ENCODE assay signal across 15 mouse cellular contexts in the genomic region with DNA sequence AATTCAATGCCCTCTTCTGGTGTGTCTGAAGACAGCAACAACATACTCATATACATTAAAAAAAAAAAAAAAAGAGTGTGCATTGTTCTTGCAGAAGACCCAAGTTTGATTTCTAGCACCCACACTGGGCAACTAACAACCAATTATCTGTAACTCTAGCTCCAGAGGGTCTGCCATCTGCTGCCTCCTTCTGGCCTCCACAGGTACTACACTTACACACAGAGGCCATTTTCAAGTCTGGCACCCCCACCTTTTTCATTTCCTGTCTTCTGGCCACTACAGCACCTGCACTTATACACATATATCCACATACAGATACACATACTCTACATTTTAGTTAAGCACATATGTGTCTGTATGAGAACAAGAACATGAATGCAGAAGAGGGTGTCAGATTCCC. TPM values are rescaled to one million over a fixed set of nuclear protein-coding genes. Genes with fewer than 3 reads are reported as not detected.
DNase-seq lines count a peak whose midpoint lies in the region; ATAC-seq and TF ChIP-seq lines count a peak whose summit lies in the region.
"Had no signal": no experiment of that assay in that cellular context is flagged by ENCODE, and none has a peak within 500 bp of the region (broad histone marks: within the 10 kb centered on the region; RNA-seq: fewer than 3 reads in every experiment).

No protein-coding gene starts in this region.

- no peak overlapping the region for H3K4me2 ChIP-seq in lung, postnatal 0 days (replicated peaks; ENCODE audit: low read depth, low read length)
- H3K4me2 ChIP-seq: embryonic facial prominence, embryonic 13.5 days; hindbrain, embryonic 13.5 days had no signal

- no peak overlapping the region for H3K4me3 ChIP-seq in cerebellum, adult 2 months (replicated peaks; ENCODE audit: insufficient read depth, low read depth, low read length)
- no peak overlapping the region for H3K4me3 ChIP-seq in lung, postnatal 0 days (ENCODE audit: low read depth, low read length)
- H3K4me3 ChIP-seq: embryonic facial prominence, embryonic 13.5 days; heart, embryonic 10.5 days; hindbrain, embryonic 13.5 days; megakaryocyte, embryonic 14.5 days had no signal

- ATAC-seq in lung, postnatal 0 days = no peak

- no peak overlapping the region for H3K27ac ChIP-seq in cerebellum, adult 2 months (ENCODE audit: insufficient read depth, low read length)
- H3K27ac ChIP-seq in lung, postnatal 0 days (ENCODE audit: low read length) = no peak overlapping the region
- H3K27ac ChIP-seq: embryonic facial prominence, embryonic 13.5 days; heart, embryonic 10.5 days; hindbrain, embryonic 13.5 days had no signal

- H3K36me3 ChIP-seq in lung, postnatal 0 days (ENCODE audit: insufficient read depth, low read length) = no peaks in the 10 kb centered on the region
- H3K36me3 ChIP-seq: embryonic facial prominence, embryonic 13.5 days; heart, embryonic 10.5 days; hindbrain, embryonic 13.5 days had no signal

- H3K9ac ChIP-seq in lung, postnatal 0 days (replicated peaks; ENCODE audit: low read depth) = no peak overlapping the region
- H3K9ac ChIP-seq: embryonic facial prominence, embryonic 13.5 days; hindbrain, embryonic 13.5 days had no signal

- TF ChIP-seq CTCF in cerebellum, adult 2 months (IDR thresholded peaks at IDR 0.05; ENCODE audit: borderline replicate concordance, insufficient read depth, low read depth, low read length) = peak; percentile 8; the same call in 1 of the 2 replicates
- peak; percentile 39 for TF ChIP-seq CTCF in lung, postnatal 0 days (IDR thresholded peaks at IDR 0.05)
- TF ChIP-seq CTCF in brain, embryonic 14.5 days (IDR thresholded peaks at IDR 0.05; ENCODE audit: borderline replicate concordance, extremely low read depth, insufficient read depth, insufficient read length) = peak; percentile 29; the same call in 1 of the 2 replicates

- no peak for TF ChIP-seq POLR2A in cerebellum, adult 2 months (IDR thresholded peaks at IDR 0.05; ENCODE audit: borderline replicate concordance, insufficient read depth, low read length)
- TF ChIP-seq POLR2A in brain, embryonic 14.5 days (IDR thresholded peaks at IDR 0.05; ENCODE audit: borderline replicate concordance, extremely low read depth, insufficient read depth, insufficient read length, poor library complexity, severe bottlenecking) = no peak

- no peak for TF ChIP-seq EP300 in lung, postnatal 0 days (IDR thresholded peaks at IDR 0.05)

- H3K27me3 ChIP-seq in cerebellum, adult 2 months (ENCODE audit: control insufficient read depth, insufficient read depth, low read length) = no peaks in the 10 kb centered on the region
- no peaks in the 10 kb centered on the region for H3K27me3 ChIP-seq in lung, postnatal 0 days (replicated peaks; ENCODE audit: insufficient read depth, low read length)
- H3K27me3 ChIP-seq: embryonic facial prominence, embryonic 13.5 days; megakaryocyte, embryonic 14.5 days had no signal

- DNase-seq in cerebellum, adult 2 months = no peak
- no peak for DNase-seq in cerebellum, adult 9-10 months
- DNase-seq in lung, postnatal 0 days (ENCODE audit: low spot score) = no peak
- no peak for DNase-seq in lung, postnatal 10 days
- DNase-seq in brain, embryonic 14.5 days (ENCODE audit: low read depth) = no peak
- DNase-seq in thymus, postnatal 10 days (ENCODE audit: low spot score in 2 of 2) = peak; percentile 17 to 41
- DNase-seq in right cerebral cortex, adult 18-20 months = no peak
- no peak for DNase-seq in urinary bladder, postnatal 25 days (ENCODE audit: low spot score)
- DNase-seq: adrenal gland, adult 2 months; kidney, postnatal 25 days; right cerebral cortex, postnatal 25 days had no signal

- no peaks in the 10 kb centered on the region for H3K9me3 ChIP-seq in lung, postnatal 0 days (ENCODE audit: low read length)
- H3K9me3 ChIP-seq: embryonic facial prominence, embryonic 13.5 days; heart, embryonic 10.5 days; hindbrain, embryonic 13.5 days; megakaryocyte, embryonic 14.5 days had no signal

- peaks cover 3% of the 10 kb centered on the region; the same call in 1 of the 2 replicates for H3K4me1 ChIP-seq in cerebellum, adult 2 months (ENCODE audit: control insufficient read depth, insufficient read depth, low read length)
- 0 out of 2 replicates have a peak, but pooled peaks cover 3% of the 10 kb centered on the region for H3K4me1 ChIP-seq in lung, postnatal 0 days (ENCODE audit: insufficient read depth, low read depth, low read length)
- H3K4me1 ChIP-seq: embryonic facial prominence, embryonic 13.5 days; hindbrain, embryonic 13.5 days had no signal

RNA-seq across cellular contexts. Expression of gene Cdk5r1, which starts 50.9 kb away (rescaled TPM):
- 86.7 and 93.9 TPM in 2 replicates for polyA plus RNA-seq in cerebellum, adult 2 months (2012; rRNA removed)
- polyA plus RNA-seq in lung, postnatal 0 days (2015; fragmentation: Nextera tagmentation; extraction: Ambion mirVana) = 0.39 and 0.48 TPM in 2 replicates
- polyA plus RNA-seq in brain, embryonic 14.5 days (2012; rRNA removed) = 327 and 349 TPM in 2 replicates

Comparison
In these comparisons a context has a peak if more than half of its experiments do, and no peak if none do; other contexts are left out.
1. DNase-seq: peak in thymus, postnatal 10 days (2 of 2); none in cerebellum, adult 2 months (0 of 2), cerebellum, adult 9-10 months (single experiment), lung, postnatal 0 days (single experiment), lung, postnatal 10 days (single experiment), brain, embryonic 14.5 days (single experiment), right cerebral cortex, adult 18-20 months (single experiment) and urinary bladder, postnatal 25 days (single experiment).
2. RNA of gene Cdk5r1, which starts 50.9 kb away (polyA plus RNA-seq): 327 to 349 TPM in brain, embryonic 14.5 days and 86.7 to 93.9 TPM in cerebellum, adult 2 months; 0.39 to 0.48 TPM in lung, postnatal 0 days; every median in the first group is over 10 times any median in the second.
3. Peak in every context shown above with its lines, with median percentiles within 50 percentile points of each other: CTCF ChIP-seq.